Mouse (Mus musculus) embryonic facial prominence, embryonic 11.5 days (tissue): ENCODE results near the gene Zfp82. TPM values are rescaled to one million over a fixed set of nuclear protein-coding genes. Genes with fewer than 3 reads are reported as not detected.

ENCODE experiments used
- microRNA-seq: library from miRNA; unstranded; fragments of <30 nt; microRNA quantifications from one replicate; pipeline ENCODE4, GENCODE M21; 2016; ENCODE audit warnings: borderline number of aligned reads
- polyA plus RNA-seq: library from polyadenylated mRNA; unstranded; fragments of >200 nt; fragmentation: Nextera tagmentation; extraction: Ambion mirVana; gene quantifications from 2 replicates; pipeline ENCODE4 v1.2.1, GENCODE M21; 2014

Zfp82 gene
- polyA plus RNA-seq, 1 experiment from 2014 or later: 4.2 TPM

Small RNAs within 50 kb of the gene (microRNA-seq; reads per million reads assigned to microRNA genes)
- gene Gm23368: not detected

Other genes with a start within 250 kb of the Zfp82 start
- 9.4 and 10.7 TPM in 2 replicates for gene Zfp940, start 219.2 kb downstream of the Zfp82 start, polyA plus RNA-seq
- 8.9 and 9.1 TPM in 2 replicates for gene Zfp420, start 212.9 kb downstream of the Zfp82 start, polyA plus RNA-seq
- 14.8 and 15.5 TPM in 2 replicates for gene Zfp27, start 166.3 kb downstream of the Zfp82 start, polyA plus RNA-seq
- 10.3 and 12.6 TPM in 2 replicates for gene Zfp383, start 164.7 kb downstream of the Zfp82 start, polyA plus RNA-seq
- gene Zfp74, start 118.8 kb downstream of the Zfp82 start, polyA plus RNA-seq: 10.0 and 13.7 TPM in 2 replicates
- gene Zfp568, start 88.9 kb downstream of the Zfp82 start, polyA plus RNA-seq: 19.5 and 20.0 TPM in 2 replicates
- gene Zfp14, start 21.5 kb downstream of the Zfp82 start, polyA plus RNA-seq: 4.6 and 5.8 TPM in 2 replicates
- gene Gm26920, start 17.5 kb upstream of the Zfp82 start, polyA plus RNA-seq: 3.6 and 4.8 TPM in 2 replicates
- gene Zfp566, start 17.6 kb upstream of the Zfp82 start, polyA plus RNA-seq: 17.5 and 18.4 TPM in 2 replicates
- 152 and 161 TPM in 2 replicates for gene Zfp260, start 21.9 kb upstream of the Zfp82 start, polyA plus RNA-seq
- 5.9 and 6.2 TPM in 2 replicates for gene Zfp382, start 49.0 kb upstream of the Zfp82 start, polyA plus RNA-seq
- 19.8 and 23.0 TPM in 2 replicates for gene Zfp146, start 96.8 kb upstream of the Zfp82 start, polyA plus RNA-seq
- gene Cox7a1, start 111.2 kb upstream of the Zfp82 start, polyA plus RNA-seq: 2.4 and 3.0 TPM in 2 replicates
- gene Capns1, start 125.9 kb upstream of the Zfp82 start, polyA plus RNA-seq: 56.8 and 56.9 TPM in 2 replicates
- 166 and 177 TPM in 2 replicates for gene Polr2i, start 159.0 kb upstream of the Zfp82 start, polyA plus RNA-seq
- gene Tbcb, start 159.4 kb upstream of the Zfp82 start, polyA plus RNA-seq: 245 and 256 TPM in 2 replicates
- gene Ovol3, start 162.8 kb upstream of the Zfp82 start, polyA plus RNA-seq: not detected in 2 replicates
- 0.28 and 0.31 TPM in 2 replicates for gene Thap8, start 207.2 kb upstream of the Zfp82 start, polyA plus RNA-seq
- 5.2 and 9.3 TPM in 2 replicates for gene Wdr62, start 207.5 kb upstream of the Zfp82 start, polyA plus RNA-seq
- 52.5 and 70.5 TPM in 2 replicates for gene Clip3, start 218.8 kb upstream of the Zfp82 start, polyA plus RNA-seq
- gene Alkbh6, start 235.8 kb upstream of the Zfp82 start, polyA plus RNA-seq: 80.7 and 92.0 TPM in 2 replicates
- gene Syne4, start 241.9 kb upstream of the Zfp82 start, polyA plus RNA-seq: 34.5 and 44.5 TPM in 2 replicates
- 1.4 TPM in 1 of 2 replicates, not detected in the other for gene E130208F15Rik, start 248.8 kb upstream of the Zfp82 start, polyA plus RNA-seq